ENCODE assay signal across 10 mouse cellular contexts in the genomic region with DNA sequence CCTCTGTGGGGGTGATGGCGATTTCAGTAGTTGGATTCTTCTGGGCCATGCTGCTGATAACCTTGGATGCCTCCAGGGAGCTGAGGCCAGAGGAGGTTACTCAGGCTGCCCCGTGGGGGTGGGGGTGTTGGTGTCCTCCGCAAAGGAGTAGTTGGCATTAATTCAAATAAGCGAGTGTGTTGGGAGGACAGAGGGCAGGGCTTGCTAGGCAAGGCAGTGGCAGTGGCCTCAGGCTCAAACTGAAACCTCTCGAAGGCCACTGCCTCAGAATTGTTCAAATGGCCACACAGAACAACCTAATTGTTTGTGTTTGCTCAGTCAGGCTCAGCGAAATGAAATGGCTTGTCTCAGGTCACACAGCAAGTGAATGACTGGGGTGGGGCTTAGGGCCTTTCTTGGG.
DNase-seq lines count a peak whose midpoint lies in the region; ATAC-seq lines count a peak whose summit lies in the region.
"Had no signal": no experiment of that assay in that cellular context is flagged by ENCODE, and none has a peak within 500 bp of the region (broad histone marks: within the 10 kb centered on the region; RNA-seq: fewer than 3 reads in every experiment).

No protein-coding gene starts in this region.

- ATAC-seq in hindbrain, embryonic 11.5 days (ENCODE audit: low FRiP score) = no peak
- ATAC-seq in hindbrain, embryonic 12.5 days (ENCODE audit: low FRiP score) = no peak

- H3K4me1 ChIP-seq in hindbrain, embryonic 11.5 days (replicated peaks; ENCODE audit: control insufficient read depth, insufficient read depth, low read length) = peaks cover 6% of the 10 kb centered on the region
- H3K4me1 ChIP-seq in hindbrain, embryonic 12.5 days = peaks cover 15% of the 10 kb centered on the region
- peaks cover 18% of the 10 kb centered on the region for H3K4me1 ChIP-seq in limb, embryonic 10.5 days

- 17% methylated on average over 6 of the region's 6 CpGs for WGBS in hindbrain, embryonic 11.5 days
- 23% methylated on average over 6 of the region's 6 CpGs for WGBS in hindbrain, embryonic 12.5 days
- 44% methylated on average over 6 of the region's 6 CpGs for WGBS in limb, embryonic 10.5 days

- no peaks in the 10 kb centered on the region; the same call in 1 of the 2 replicates for H3K27me3 ChIP-seq in hindbrain, embryonic 11.5 days (ENCODE audit: control insufficient read depth, insufficient read depth, low read length)
- H3K27me3 ChIP-seq in hindbrain, embryonic 12.5 days = peaks cover 5% of the 10 kb centered on the region
- no peaks in the 10 kb centered on the region for H3K27me3 ChIP-seq in limb, embryonic 10.5 days (ENCODE audit: low read depth, poor library complexity, severe bottlenecking)
- H3K27me3 ChIP-seq: stomach, embryonic 15.5 days had no signal

- H3K9ac ChIP-seq in hindbrain, embryonic 11.5 days (ENCODE audit: low read depth, low read length) = no peak overlapping the region
- no peak overlapping the region for H3K9ac ChIP-seq in hindbrain, embryonic 12.5 days
- H3K9ac ChIP-seq: stomach, embryonic 15.5 days had no signal

- H3K4me2 ChIP-seq in hindbrain, embryonic 11.5 days (replicated peaks; ENCODE audit: low read depth, low read length) = no peak overlapping the region
- no peak overlapping the region for H3K4me2 ChIP-seq in hindbrain, embryonic 12.5 days (replicated peaks)
- H3K4me2 ChIP-seq: stomach, embryonic 15.5 days had no signal

- no peaks in the 10 kb centered on the region for H3K9me3 ChIP-seq in hindbrain, embryonic 11.5 days (ENCODE audit: control insufficient read depth, low read length)
- H3K9me3 ChIP-seq in hindbrain, embryonic 12.5 days (replicated peaks) = no peaks in the 10 kb centered on the region
- H3K9me3 ChIP-seq in limb, embryonic 10.5 days (replicated peaks) = no peaks in the 10 kb centered on the region
- H3K9me3 ChIP-seq: stomach, embryonic 15.5 days had no signal

- no peak overlapping the region for H3K27ac ChIP-seq in hindbrain, embryonic 11.5 days (ENCODE audit: low read depth, low read length)
- H3K27ac ChIP-seq in hindbrain, embryonic 12.5 days = no peak overlapping the region
- H3K27ac ChIP-seq in limb, embryonic 10.5 days = no peak overlapping the region
- H3K27ac ChIP-seq: layer of hippocampus, adult 2 months; stomach, embryonic 15.5 days had no signal

- DNase-seq in hindbrain, embryonic 11.5 days (ENCODE audit: low spot score) = peak; percentile 30
- DNase-seq in adrenal gland, postnatal 25 days = peak; percentile 79
- DNase-seq in heart, postnatal 4 days = peak; percentile 41
- DNase-seq in lung, postnatal 25 days (ENCODE audit: low spot score) = peak; percentile 16
- no peak for DNase-seq in cerebellum, postnatal 4 days (ENCODE audit: low spot score in 2 of 2)
- no peak for DNase-seq in limb, embryonic 10.5 days (ENCODE audit: low spot score)
- no peak for DNase-seq in gastrocnemius, postnatal 25 days

- no peaks in the 10 kb centered on the region for H3K36me3 ChIP-seq in hindbrain, embryonic 11.5 days (ENCODE audit: control insufficient read depth, insufficient read depth, low read length)
- no peaks in the 10 kb centered on the region for H3K36me3 ChIP-seq in hindbrain, embryonic 12.5 days
- H3K36me3 ChIP-seq in limb, embryonic 10.5 days = no peaks in the 10 kb centered on the region
- H3K36me3 ChIP-seq: stomach, embryonic 15.5 days had no signal

- no peak overlapping the region for H3K4me3 ChIP-seq in hindbrain, embryonic 11.5 days (ENCODE audit: low read depth, low read length)
- H3K4me3 ChIP-seq in hindbrain, embryonic 12.5 days = no peak overlapping the region
- H3K4me3 ChIP-seq in limb, embryonic 10.5 days = no peak overlapping the region
- H3K4me3 ChIP-seq: layer of hippocampus, adult 2 months; stomach, embryonic 15.5 days had no signal

Comparison
In these comparisons a context has a peak if more than half of its experiments do, and no peak if none do; other contexts are left out.
1. DNase-seq: peak in hindbrain, embryonic 11.5 days (single experiment), adrenal gland, postnatal 25 days (single experiment), heart, postnatal 4 days (single experiment) and lung, postnatal 25 days (single experiment); none in cerebellum, postnatal 4 days (0 of 2), limb, embryonic 10.5 days (single experiment) and gastrocnemius, postnatal 25 days (single experiment).